Mouse (Mus musculus) kidney, postnatal 25 days (tissue): ENCODE results near the gene Dock1.

Source experiments
- DNase-seq, 2 experiments: peaks; one replicate each; pipeline ENCODE4 v3.0.0; 2021; ENCODE audit warnings: mixed read lengths in 2 of 2

The Dock1 gene

DNA sequence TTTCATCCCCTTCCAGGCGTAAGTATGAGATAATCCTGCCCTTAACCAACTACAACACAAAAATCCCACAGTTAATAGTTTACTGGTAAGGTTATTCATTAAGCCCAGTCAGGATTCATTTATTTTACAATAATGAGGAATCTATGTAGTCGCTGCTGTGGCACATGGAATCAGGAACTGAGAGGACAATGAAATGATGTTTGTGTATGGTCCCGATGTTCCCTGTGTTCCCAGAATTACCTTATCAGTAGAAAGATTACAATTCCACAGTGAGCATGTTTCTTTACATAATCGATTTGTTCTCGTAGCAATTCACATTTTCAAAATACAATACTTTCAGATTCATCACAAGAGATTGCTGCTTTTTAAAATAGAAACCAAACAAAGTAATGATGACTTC lies 83.0 kb downstream of the Dock1 start:
- no peak for DNase-seq

- no peak for DNase-seq
Measured at GRCm38 (mm10) chr7:134757605-134758004, 87.2 kb downstream of the Dock1 start.

DNA sequence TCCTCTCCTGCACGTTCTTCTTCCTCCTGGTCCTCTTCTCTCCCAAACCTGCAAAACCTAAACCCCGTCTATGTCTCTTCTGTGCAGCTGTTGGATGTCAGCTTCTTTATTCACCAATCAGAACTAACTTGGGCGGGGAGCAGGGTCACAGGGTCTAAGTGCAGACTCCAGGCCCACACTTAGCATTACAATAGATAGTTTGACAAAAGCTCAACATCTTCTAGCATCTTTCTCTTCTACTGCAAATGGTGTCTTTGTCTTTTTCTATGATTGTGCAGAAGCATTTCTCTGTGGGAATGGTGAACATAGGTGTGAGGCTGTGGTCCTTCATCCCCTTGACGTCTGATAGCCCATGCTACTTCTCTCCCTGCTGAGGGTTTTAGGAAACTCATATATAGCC lies 91.3 kb downstream of the Dock1 start:
- no peak for DNase-seq

DNA sequence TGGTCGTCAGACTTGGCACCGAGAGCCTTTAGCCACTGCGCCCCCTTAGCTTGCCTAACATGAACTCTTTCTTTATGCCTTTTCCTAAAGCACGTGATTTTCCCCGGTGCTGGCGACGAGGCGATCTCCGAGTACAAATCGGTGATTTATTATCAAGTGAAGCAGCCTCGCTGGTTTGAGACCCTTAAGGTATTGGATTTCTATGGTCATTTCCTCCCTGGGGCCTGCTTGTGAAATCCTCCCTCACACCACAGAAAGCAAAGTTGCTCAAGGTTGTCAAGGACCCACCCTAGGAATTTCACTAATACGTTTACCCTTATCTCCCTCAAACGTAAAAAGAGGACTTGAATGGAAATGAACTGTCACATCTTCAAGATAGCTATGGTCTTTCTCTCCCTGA lies 94.7 kb downstream of the Dock1 start:
- no peak for DNase-seq

- no peak for DNase-seq
Measured at GRCm38 (mm10) chr7:134771314-134771713, 100.9 kb downstream of the Dock1 start.

DNA sequence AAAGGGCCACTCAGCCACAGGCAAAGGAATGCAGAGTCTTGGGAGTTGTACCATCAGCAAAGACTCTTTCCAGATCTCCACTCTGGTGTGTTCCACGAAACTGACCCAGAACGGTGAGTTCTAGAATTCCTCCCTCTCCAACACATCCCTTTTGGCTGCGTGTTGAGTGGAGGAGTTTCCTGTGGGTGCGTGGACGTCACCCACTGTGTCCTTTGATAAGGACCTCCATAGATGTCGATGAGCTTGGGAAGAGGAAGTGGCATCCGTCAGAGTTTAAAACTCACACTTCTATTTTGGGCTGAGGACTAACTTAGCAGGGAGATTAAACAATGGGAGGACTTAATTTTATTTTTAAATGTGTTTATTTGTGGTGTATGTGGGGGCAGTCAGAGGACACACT lies 101.9 kb downstream of the Dock1 start:
- DNase-seq, result no peak

- no peak for DNase-seq
Measured at GRCm38 (mm10) chr7:134772867-134773590, 102.6 kb downstream of the Dock1 start.

- DNase-seq, result peak in 1 of 2 experiments; percentile 6
Measured at GRCm38 (mm10) chr7:134773761-134774415, 103.4 kb downstream of the Dock1 start.

GRCm38 (mm10) chr7:134774468-134775162 lies 104.2 kb downstream of the Dock1 start:
- DNase-seq, result no peak

GRCm38 (mm10) chr7:134775671-134776070 lies 105.2 kb downstream of the Dock1 start:
- peak in 1 of 2 experiments; percentile 35 for DNase-seq

- DNase-seq, result peak in 1 of 2 experiments; percentile 13
Measured at GRCm38 (mm10) chr7:134776306-134776705, 105.9 kb downstream of the Dock1 start.

- DNase-seq, result peak in 1 of 2 experiments; percentile 23
Measured at GRCm38 (mm10) chr7:134779761-134780160, 109.3 kb downstream of the Dock1 start.

GRCm38 (mm10) chr7:134787110-134787509 lies 116.7 kb downstream of the Dock1 start:
- DNase-seq, result no peak

- DNase-seq, result no peak
Measured at GRCm38 (mm10) chr7:134794889-134795288, 124.4 kb downstream of the Dock1 start.

- DNase-seq, result peak in 1 of 2 experiments; percentile 24
Measured at GRCm38 (mm10) chr7:134800079-134800478, 129.6 kb downstream of the Dock1 start.

DNA sequence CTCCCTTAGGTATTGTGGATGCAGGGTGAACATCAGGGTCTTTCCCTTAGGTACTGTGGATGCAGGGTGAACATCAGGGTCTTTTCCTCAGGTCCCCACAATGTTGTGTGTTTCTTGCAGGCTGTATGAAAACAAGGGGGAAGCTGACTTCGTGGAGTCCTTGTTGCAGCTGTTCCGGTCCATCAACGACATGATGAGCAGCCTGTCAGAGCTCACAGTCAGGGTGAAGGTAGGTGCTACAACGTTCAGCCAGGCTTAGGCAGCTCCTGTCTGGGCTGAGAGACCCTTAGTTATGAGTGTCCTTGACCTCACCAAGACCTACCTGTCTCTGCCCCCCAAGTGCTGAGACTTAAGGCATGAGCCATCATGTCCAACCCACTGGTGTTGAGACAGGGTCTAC lies 134.0 kb downstream of the Dock1 start:
- no peak for DNase-seq

GRCm38 (mm10) chr7:134806799-134807198 lies 136.3 kb downstream of the Dock1 start:
- peak in 1 of 2 experiments; percentile 16 for DNase-seq

DNA sequence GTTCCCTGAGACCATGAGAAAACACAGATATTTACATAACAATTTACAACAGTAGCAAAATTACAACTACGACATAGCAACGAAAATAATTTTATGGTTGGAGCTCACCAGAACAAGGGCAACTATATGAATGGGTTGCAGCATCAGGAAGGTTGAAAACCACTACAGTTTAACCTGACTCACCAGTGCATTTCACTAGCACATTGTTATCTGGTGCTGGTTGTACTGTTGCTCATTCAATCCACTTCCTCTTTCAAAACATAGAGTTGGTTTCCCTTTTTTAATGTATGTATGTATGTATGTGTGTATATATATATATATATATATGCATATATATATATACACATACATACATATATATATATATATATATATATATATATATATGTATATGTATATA lies 138.0 kb downstream of the Dock1 start:
- no peak for DNase-seq

- DNase-seq, result peak; percentile 82 to 85
Measured at GRCm38 (mm10) chr7:134809241-134809975, 139.0 kb downstream of the Dock1 start.

- no peak for DNase-seq
Measured at GRCm38 (mm10) chr7:134818471-134818870, 148.0 kb downstream of the Dock1 start.

GRCm38 (mm10) chr7:134821264-134821663 lies 150.8 kb downstream of the Dock1 start:
- no peak for DNase-seq

- DNase-seq, result peak; percentile 22 to 48
Measured at GRCm38 (mm10) chr7:134822006-134822405, 151.6 kb downstream of the Dock1 start.

GRCm38 (mm10) chr7:134823891-134824290 lies 153.4 kb downstream of the Dock1 start:
- peak in 1 of 2 experiments; percentile 13 for DNase-seq
